Mouse (Mus musculus): ENCODE results near the gene Pdlim4.

The Pdlim4 gene

GRCm38 (mm10) chr11:54068520-54069371, at the start of gene Pdlim4:
Gene Pdlim4, minus strand, starts transcription at chr11:54069014.
- DNase-seq (ENCODE audit: low read depth, low spot score): no peak

GRCm38 (mm10) chr11:54117096-54117495, 48.3 kb upstream of the Pdlim4 start:
- no peak for DNase-seq (ENCODE audit: low read depth, low spot score)

- DNase-seq (ENCODE audit: low read depth, low spot score): no peak
Measured at GRCm38 (mm10) chr11:54116406-54116805, 47.6 kb upstream of the Pdlim4 start.

- no peak for DNase-seq (ENCODE audit: low read depth, low spot score)
Measured at GRCm38 (mm10) chr11:54115911-54116310, 47.1 kb upstream of the Pdlim4 start.

GRCm38 (mm10) chr11:54115301-54115700, 46.5 kb upstream of the Pdlim4 start:
- no peak for DNase-seq (ENCODE audit: low read depth, low spot score)

GRCm38 (mm10) chr11:54114746-54115145, 45.9 kb upstream of the Pdlim4 start:
- DNase-seq (ENCODE audit: low read depth, low spot score): no peak

GRCm38 (mm10) chr11:54113352-54113751, 44.5 kb upstream of the Pdlim4 start:
- DNase-seq (ENCODE audit: low read depth, low spot score): no peak

- no peak for DNase-seq (ENCODE audit: low read depth, low spot score)
Measured at GRCm38 (mm10) chr11:54112920-54113319, 44.1 kb upstream of the Pdlim4 start.

GRCm38 (mm10) chr11:54111976-54112741, 43.3 kb upstream of the Pdlim4 start:
- no peak for DNase-seq (ENCODE audit: low read depth, low spot score)

- DNase-seq (ENCODE audit: low read depth, low spot score): no peak
Measured at GRCm38 (mm10) chr11:54111291-54111690, 42.5 kb upstream of the Pdlim4 start.

- no peak for DNase-seq (ENCODE audit: low read depth, low spot score)
Measured at GRCm38 (mm10) chr11:54108894-54109293, 40.1 kb upstream of the Pdlim4 start.

GRCm38 (mm10) chr11:54108131-54108530, 39.3 kb upstream of the Pdlim4 start:
- no peak for DNase-seq (ENCODE audit: low read depth, low spot score)

- DNase-seq (ENCODE audit: low read depth, low spot score): no peak
Measured at GRCm38 (mm10) chr11:54107239-54107638, 38.4 kb upstream of the Pdlim4 start.

- DNase-seq (ENCODE audit: low read depth, low spot score): no peak
Measured at GRCm38 (mm10) chr11:54106676-54107075, 37.9 kb upstream of the Pdlim4 start.

GRCm38 (mm10) chr11:54105011-54105410, 36.2 kb upstream of the Pdlim4 start:
- no peak for DNase-seq (ENCODE audit: low read depth, low spot score)

GRCm38 (mm10) chr11:54102706-54103449, 34.1 kb upstream of the Pdlim4 start:
- no peak for DNase-seq (ENCODE audit: low read depth, low spot score)

- no peak for DNase-seq (ENCODE audit: low read depth, low spot score)
Measured at GRCm38 (mm10) chr11:54101701-54102100, 32.9 kb upstream of the Pdlim4 start.

- no peak for DNase-seq (ENCODE audit: low read depth, low spot score)
Measured at GRCm38 (mm10) chr11:54100692-54101591, 32.1 kb upstream of the Pdlim4 start.

- no peak for DNase-seq (ENCODE audit: low read depth, low spot score)
Measured at GRCm38 (mm10) chr11:54100045-54100691, 31.4 kb upstream of the Pdlim4 start, which contains the start of gene P4ha2. Gene P4ha2, plus strand, starts transcription at chr11:54100095.

- no peak for DNase-seq (ENCODE audit: low read depth, low spot score)
Measured at GRCm38 (mm10) chr11:54093000-54093399, 24.2 kb upstream of the Pdlim4 start.
